Mouse (Mus musculus) kidney, adult 2 months (tissue): ENCODE data around the gene Serpinb5.
"Not testable (repeated sequence)": the region's sequence is repeated elsewhere in the genome, so short reads cannot be mapped to it uniquely, and the experiment has no call there.

Experiments used
- CTCF ChIP-seq: fragments of 200-500 bp; conservative IDR thresholded peaks from 2 replicates; pipeline ENCODE4 v1.5.1; 2011; ENCODE audit warnings: low read depth, mild to moderate bottlenecking, control low read depth, low read length, moderate library complexity, mixed read lengths; ENCODE audit not compliant: insufficient read depth, insufficient read length
- POLR2A ChIP-seq: fragments of 200-500 bp; IDR thresholded peaks from one replicate; pipeline ENCODE4 v1.6.1; 2011; ENCODE audit warnings: low read depth, low read length, control low read depth

DNA sequence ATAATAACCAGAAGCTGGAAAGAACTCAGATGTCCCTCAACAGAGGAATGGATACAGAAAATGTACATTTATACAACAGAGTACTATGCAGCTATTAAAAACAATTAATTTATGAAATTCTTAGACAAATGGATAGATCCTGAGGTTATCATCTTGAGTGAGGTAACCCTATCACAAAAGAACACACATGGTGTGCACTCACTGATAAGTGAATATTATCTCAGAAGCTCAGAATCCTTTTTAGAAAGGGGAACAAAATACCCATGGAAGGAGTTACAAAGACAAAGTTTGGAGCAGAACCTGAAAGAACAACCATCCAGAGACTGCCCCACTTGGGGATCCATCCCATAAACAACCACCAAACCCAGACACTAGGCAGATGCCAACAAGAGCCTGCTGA lies 34.2 kb downstream of the Serpinb5 start:
- not testable (repeated sequence) for TF ChIP-seq CTCF, POLR2A
